Mouse (Mus musculus) embryonic facial prominence, embryonic 14.5 days (tissue): ENCODE data around the gene Myo3b. TPM values are rescaled to one million over a fixed set of nuclear protein-coding genes. Genes with fewer than 3 reads are reported as not detected.

Source experiments
- ATAC-seq: fragments of 200-750 bp; cut with Nextera tagmentation; 2 replicates; pipeline ENCODE4 v1.8.0; 2017; ENCODE audit warnings: low read depth, moderate number of reproducible peaks, moderate TSS enrichment
- DNase-seq: peaks from one replicate; pipeline ENCODE4 v3.0.0-alpha.2; 2015; ENCODE audit warnings: low spot score
- H3K27ac ChIP-seq: fragments of 300-500 bp; sonication (generic); replicated peaks from 2 replicates; pipeline ENCODE4 v1.5.1; 2014; ENCODE audit warnings: low read depth, mild to moderate bottlenecking, low read length, moderate library complexity
- H3K27me3 ChIP-seq: fragments of 300-500 bp; sonication (generic); replicated peaks from 2 replicates; pipeline ENCODE4 v1.6.1; 2014; ENCODE audit warnings: low read length; ENCODE audit not compliant: control insufficient read depth, insufficient read depth
- H3K36me3 ChIP-seq: fragments of 300-500 bp; sonication (generic); 2 replicates; pipeline ENCODE4 v1.6.1; 2014; ENCODE audit warnings: low read length, mixed read lengths; ENCODE audit not compliant: control insufficient read depth, insufficient read depth
- H3K4me1 ChIP-seq: fragments of 300-500 bp; sonication (generic); 2 replicates; pipeline ENCODE4 v1.6.1; 2014; ENCODE audit warnings: antibody characterized with exemption, low read length; ENCODE audit not compliant: control insufficient read depth, insufficient read depth
- H3K4me2 ChIP-seq: fragments of 300-500 bp; sonication (generic); 2 replicates; pipeline ENCODE4 v1.6.1; 2014; ENCODE audit warnings: low read depth, mild to moderate bottlenecking, low read length, moderate library complexity, mixed read lengths
- H3K4me3 ChIP-seq: fragments of 300-500 bp; sonication (generic); 2 replicates; pipeline ENCODE4 v1.5.1; 2014; ENCODE audit warnings: low read depth, mild to moderate bottlenecking, low read length
- H3K9ac ChIP-seq: fragments of 300-500 bp; sonication (generic); 2 replicates; pipeline ENCODE4 v1.6.1; 2014; ENCODE audit warnings: low read depth, mild to moderate bottlenecking, low read length, moderate library complexity, mixed read lengths
- H3K9me3 ChIP-seq: fragments of 300-500 bp; sonication (generic); 2 replicates; pipeline ENCODE4 v1.6.1; 2016; ENCODE audit warnings: low read length; ENCODE audit not compliant: control insufficient read depth
- WGBS: fragments of 180-500 bp; shearing (Covaris S2); extraction: QIAGEN DNeasy Blood & Tissue Kit; methylation state at CpG from one replicate; pipeline ENCODE4 v1.1.7; 2014; 5-methylcytosine and 5-hydroxymethylcytosine counted together
- polyA plus RNA-seq: library from polyadenylated mRNA; unstranded; fragments of >200 nt; fragmentation: Nextera tagmentation; extraction: Ambion mirVana; gene quantifications from 2 replicates; pipeline ENCODE4 v1.2.1, GENCODE M21; 2014

The Myo3b gene
- polyA plus RNA-seq, 1 experiment from 2014 or later, result not detected

DNA sequence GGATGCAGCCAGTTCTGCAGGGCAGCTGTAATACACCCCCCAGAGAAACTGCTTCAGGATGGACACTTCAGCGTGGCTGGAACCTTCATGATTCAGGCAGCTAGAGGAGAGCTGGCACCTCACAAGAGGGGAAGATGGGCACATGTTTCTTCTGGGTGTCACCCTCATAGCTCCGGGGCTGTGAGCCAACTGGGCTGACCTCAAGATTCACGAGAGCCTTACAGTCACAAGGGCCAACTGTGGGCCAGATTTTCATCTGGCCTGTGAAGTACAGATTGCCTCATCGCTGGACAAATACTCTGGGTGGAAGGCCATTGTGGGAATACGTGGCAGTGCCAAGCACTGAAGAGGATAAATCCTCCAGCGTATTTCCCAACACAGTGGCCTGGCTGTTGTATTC, 294.6 kb downstream of the Myo3b start:
- DNase-seq (no peak), ATAC-seq (no peak)
- Histone ChIP-seq H3K36me3 (no peaks in the 10 kb centered on the region), H3K9me3 (no peaks in the 10 kb centered on the region), H3K9ac (no peak overlapping the region), H3K4me1 (peaks cover 23% of the 10 kb centered on the region), H3K27me3 (no peaks in the 10 kb centered on the region), H3K27ac (no peak overlapping the region), H3K4me3 (no peak overlapping the region), H3K4me2 (no peak overlapping the region)
- 82% methylated on average over 6 of the region's 6 CpGs for WGBS

DNA sequence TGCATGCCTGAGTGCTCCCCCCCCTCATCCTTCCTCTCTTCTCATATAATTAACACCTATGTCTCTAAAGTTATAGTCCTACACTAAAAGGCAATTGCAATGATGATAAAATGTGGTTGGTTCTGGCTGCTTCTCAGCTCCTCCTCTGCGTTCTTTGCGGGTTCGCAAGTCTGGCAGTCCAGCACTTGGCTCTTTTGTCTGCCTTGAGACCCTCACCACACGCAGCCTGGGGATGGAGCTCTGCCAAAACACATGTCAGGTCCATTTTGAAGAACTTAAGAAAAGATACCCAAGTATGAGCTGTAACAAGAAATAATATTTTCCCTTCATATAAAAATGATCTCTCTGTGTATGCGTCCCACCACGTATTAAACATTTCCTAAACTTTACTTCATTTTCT, 297.6 kb downstream of the Myo3b start:
- no peak for ATAC-seq
- Histone ChIP-seq H3K4me2 (no peak overlapping the region), H3K27me3 (no peaks in the 10 kb centered on the region)

DNA sequence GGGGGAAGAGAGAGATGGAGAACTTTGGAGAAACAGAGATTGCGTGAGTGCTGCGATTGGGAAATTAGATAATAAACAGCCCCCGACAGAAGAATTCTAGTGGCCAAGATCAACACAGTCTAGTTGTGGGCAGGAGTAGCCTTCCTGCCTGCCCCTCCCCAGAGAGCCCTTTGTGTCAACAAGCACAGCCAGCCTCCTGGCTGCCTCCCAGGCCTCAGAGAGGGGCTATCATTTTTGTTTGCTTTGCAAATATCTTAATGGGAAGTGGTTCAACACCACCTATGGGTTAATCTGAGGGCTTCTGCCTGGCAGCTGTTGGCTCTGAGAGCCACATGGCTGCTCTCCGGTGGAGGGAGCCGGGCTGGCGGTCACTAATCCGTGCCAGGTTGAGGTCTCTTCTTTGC, 298.3 kb downstream of the Myo3b start:
- Histone ChIP-seq H3K27me3 (no peaks in the 10 kb centered on the region), H3K4me3 (no peak overlapping the region), H3K4me2 (peak overlapping the region; percentile 19; the same call in 1 of the 2 replicates), H3K4me1 (peaks cover 23% of the 10 kb centered on the region), H3K27ac (0 out of 2 replicates have a peak overlapping the region, but pooled peaks have one; percentile 25), H3K36me3 (no peaks in the 10 kb centered on the region), H3K9me3 (no peaks in the 10 kb centered on the region), H3K9ac (no peak overlapping the region)
- WGBS, result 33% methylated on average over 7 of the region's 7 CpGs
- DNase-seq (peak; percentile 92), ATAC-seq (peak; percentile 84; the same call in 1 of the 2 replicates)

More for the DNA sequence above, 297.6 kb downstream of the Myo3b start:
- no peak overlapping the region for H3K9ac ChIP-seq
- DNase-seq, result peak; percentile 31
- peaks cover 23% of the 10 kb centered on the region for H3K4me1 ChIP-seq
- no peaks in the 10 kb centered on the region for H3K9me3 ChIP-seq
- 61% methylated on average over 6 of the region's 6 CpGs for WGBS
- no peaks in the 10 kb centered on the region for H3K36me3 ChIP-seq
- H3K27ac ChIP-seq, result 0 out of 2 replicates have a peak overlapping the region, but pooled peaks have one; percentile 18
- no peak overlapping the region for H3K4me3 ChIP-seq

DNA sequence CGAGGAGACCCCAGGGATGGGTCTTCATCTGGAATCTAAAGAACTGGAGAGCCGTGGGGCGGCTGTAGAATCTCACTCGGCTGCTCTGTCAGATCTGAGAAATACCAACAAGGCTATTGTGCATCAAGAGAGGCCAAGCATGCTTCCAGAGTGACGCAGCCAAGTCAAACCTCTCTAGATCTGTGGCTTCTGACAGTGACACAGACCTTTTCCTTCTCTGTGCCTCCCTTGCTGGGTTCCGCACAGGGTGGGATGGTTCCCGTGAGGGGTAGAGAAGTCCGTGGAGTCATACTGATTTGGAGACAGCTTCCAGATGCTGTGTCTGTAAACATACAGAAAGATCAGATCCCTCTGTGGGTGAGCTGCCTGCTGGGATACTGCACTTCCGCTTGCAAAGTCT, 298.9 kb downstream of the Myo3b start:
- WGBS, result 33% methylated on average over 9 of the region's 9 CpGs
- no peak overlapping the region for H3K9ac ChIP-seq
- peaks cover 23% of the 10 kb centered on the region for H3K4me1 ChIP-seq
- H3K27me3 ChIP-seq, result no peaks in the 10 kb centered on the region
- no peaks in the 10 kb centered on the region for H3K36me3 ChIP-seq
- H3K4me2 ChIP-seq, result peak overlapping the region; percentile 19
- no peak; the same call in 1 of the 2 replicates for ATAC-seq
- DNase-seq, result peak; percentile 34
- no peak overlapping the region for H3K4me3 ChIP-seq
- peak overlapping the region; percentile 13; the same call in 1 of the 2 replicates for H3K27ac ChIP-seq
- H3K9me3 ChIP-seq, result no peaks in the 10 kb centered on the region

DNA sequence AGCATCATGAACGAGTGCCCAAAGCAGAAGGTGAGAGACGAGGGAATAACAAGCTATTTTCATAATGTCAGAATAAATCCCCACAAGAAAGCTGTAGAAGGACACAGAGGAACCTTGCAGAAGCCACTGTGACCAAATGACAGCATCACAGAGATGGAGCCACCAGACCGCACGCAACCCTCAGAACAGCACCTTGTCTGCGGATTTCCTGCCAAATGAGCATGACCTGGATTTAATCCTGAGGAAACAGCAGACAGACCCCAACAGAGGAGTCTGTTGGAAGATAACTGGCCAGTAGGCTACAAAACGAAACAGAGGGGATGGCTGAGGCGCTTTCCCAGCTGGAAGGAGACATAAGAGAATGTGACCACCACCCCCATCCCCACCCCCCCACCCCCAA, 300.1 kb downstream of the Myo3b start:
- peaks cover 23% of the 10 kb centered on the region for H3K4me1 ChIP-seq
- ATAC-seq (no peak), DNase-seq (no peak)
- H3K36me3 ChIP-seq, result no peaks in the 10 kb centered on the region
- no peak overlapping the region for H3K4me2 ChIP-seq
- no peaks in the 10 kb centered on the region for H3K27me3 ChIP-seq
- no peaks in the 10 kb centered on the region for H3K9me3 ChIP-seq
- H3K27ac ChIP-seq, result no peak overlapping the region
- H3K9ac ChIP-seq, result no peak overlapping the region
- WGBS, result 62% methylated on average over 7 of the region's 7 CpGs
- H3K4me3 ChIP-seq, result no peak overlapping the region

DNA sequence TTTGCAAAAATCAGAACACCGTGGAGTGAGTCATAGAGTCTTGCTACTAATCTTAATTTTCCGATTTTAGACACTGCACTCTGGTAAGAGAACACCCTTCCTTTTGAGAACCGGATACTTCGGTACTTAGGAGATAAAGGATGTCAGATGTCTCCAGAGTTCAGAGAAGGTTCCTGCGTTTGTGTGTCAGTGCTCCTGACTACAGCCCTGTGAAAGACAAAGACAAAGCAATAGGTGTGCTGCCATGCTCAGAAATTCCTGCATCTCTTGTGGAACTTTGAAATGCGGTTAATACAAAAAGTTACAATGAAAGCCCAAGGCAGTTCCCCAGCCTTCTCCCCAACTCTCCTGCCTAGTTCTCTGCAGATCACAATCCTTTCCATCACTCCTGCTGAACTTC, 300.6 kb downstream of the Myo3b start:
- Histone ChIP-seq H3K4me3 (no peak overlapping the region), H3K9ac (no peak overlapping the region), H3K9me3 (no peaks in the 10 kb centered on the region), H3K36me3 (no peaks in the 10 kb centered on the region), H3K4me1 (peaks cover 23% of the 10 kb centered on the region), H3K4me2 (no peak overlapping the region), H3K27ac (no peak overlapping the region), H3K27me3 (no peaks in the 10 kb centered on the region)
- WGBS, result 46% methylated on average over 6 of the region's 6 CpGs
- DNase-seq (no peak), ATAC-seq (no peak)

DNA sequence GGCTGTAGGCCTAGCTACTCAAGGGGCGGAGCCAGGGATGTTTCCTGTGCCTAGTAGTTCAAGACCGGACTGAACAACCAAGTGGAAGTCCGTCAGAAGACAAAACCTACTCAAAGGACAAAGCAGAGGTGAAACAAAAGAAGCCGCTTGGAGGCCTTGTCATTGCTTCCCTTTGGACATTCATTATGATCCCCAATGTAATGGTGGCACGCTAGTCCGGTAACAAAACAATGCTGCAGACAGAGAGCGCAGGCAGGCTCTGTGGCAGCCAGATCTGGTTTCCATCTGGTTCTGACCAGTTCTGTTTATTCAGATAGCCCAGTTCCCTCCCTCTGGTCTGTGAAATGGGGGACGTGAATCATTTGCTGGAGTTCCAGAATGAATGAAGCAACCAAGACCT, 301.3 kb downstream of the Myo3b start:
- Histone ChIP-seq H3K27me3 (no peaks in the 10 kb centered on the region), H3K27ac (no peak overlapping the region), H3K4me3 (no peak overlapping the region), H3K9ac (no peak overlapping the region), H3K4me2 (no peak overlapping the region), H3K9me3 (no peaks in the 10 kb centered on the region), H3K4me1 (peaks cover 21% of the 10 kb centered on the region), H3K36me3 (no peaks in the 10 kb centered on the region)
- ATAC-seq (no peak), DNase-seq (no peak)
- 85% methylated on average over 8 of the region's 8 CpGs for WGBS

DNA sequence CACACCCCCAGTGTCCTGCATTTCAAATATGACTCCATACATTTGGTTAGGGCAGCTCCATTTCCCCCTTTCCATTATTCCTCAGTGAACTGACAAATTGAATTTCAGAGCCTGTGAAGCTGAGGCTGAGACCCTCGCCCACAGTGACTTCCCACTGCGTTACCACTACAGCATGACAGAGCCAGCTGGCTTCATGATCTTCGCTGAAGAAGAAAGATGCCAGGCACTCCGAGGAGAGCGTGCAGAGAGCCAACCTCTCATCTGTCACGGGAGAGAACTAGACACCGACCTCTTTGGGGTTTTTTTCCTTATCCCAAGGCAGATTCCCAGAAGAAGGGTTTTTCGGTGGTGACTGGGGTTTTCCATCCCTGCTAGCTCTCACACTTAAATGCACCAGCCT, 306.2 kb downstream of the Myo3b start:
- H3K9ac ChIP-seq, result no peak overlapping the region
- H3K9me3 ChIP-seq, result no peaks in the 10 kb centered on the region
- no peak for DNase-seq
- ATAC-seq, result no peak
- no peaks in the 10 kb centered on the region for H3K36me3 ChIP-seq
- no peak overlapping the region for H3K4me3 ChIP-seq
- WGBS, result 69% methylated on average over 8 of the region's 8 CpGs
- no peaks in the 10 kb centered on the region for H3K4me1 ChIP-seq
- no peak overlapping the region for H3K4me2 ChIP-seq
- H3K27ac ChIP-seq, result no peak overlapping the region
- H3K27me3 ChIP-seq, result no peaks in the 10 kb centered on the region

DNA sequence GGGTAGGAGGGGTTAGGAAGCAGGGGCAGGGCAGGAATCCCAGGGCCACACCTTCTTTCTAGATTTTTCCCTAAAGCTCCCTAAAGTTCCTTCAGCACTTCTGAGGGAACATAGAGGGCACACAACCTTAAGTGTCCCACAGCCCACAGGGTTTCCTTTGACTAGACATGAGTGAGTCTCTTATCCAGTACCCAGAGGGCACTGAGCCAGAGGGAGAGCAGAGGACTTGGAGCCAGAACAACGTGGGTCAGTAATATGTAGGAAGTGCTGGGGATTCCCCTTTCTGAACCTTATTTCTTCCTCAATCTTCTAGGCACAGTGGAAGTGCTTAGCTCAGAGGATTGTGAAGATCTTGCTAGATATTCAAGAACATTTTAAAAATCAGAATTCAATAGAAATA, 308.6 kb downstream of the Myo3b start:
- ATAC-seq (no peak), DNase-seq (no peak)
- no peak overlapping the region for H3K4me3 ChIP-seq
- no peak overlapping the region for H3K4me2 ChIP-seq
- no peaks in the 10 kb centered on the region for H3K36me3 ChIP-seq
- H3K9ac ChIP-seq, result no peak overlapping the region
- H3K27ac ChIP-seq, result no peak overlapping the region
- H3K27me3 ChIP-seq, result no peaks in the 10 kb centered on the region
- no peaks in the 10 kb centered on the region for H3K4me1 ChIP-seq
- 33% methylated on average over 1 of the region's 1 CpGs for WGBS
- no peaks in the 10 kb centered on the region for H3K9me3 ChIP-seq
